Mouse (Mus musculus): ENCODE data around the gene Usp16.

The Usp16 gene

GRCm38 (mm10) chr16:87499556-87499955, 45.1 kb downstream of the Usp16 start:
- DNase-seq (ENCODE audit: low read depth, low spot score), result no peak
- Histone ChIP-seq H3K27me3 (ENCODE audit: control insufficient read depth, insufficient read depth, low read length, poor library complexity, severe bottlenecking) (no peaks in the 10 kb centered on the region), H3K36me3 (ENCODE audit: control insufficient read depth, insufficient read depth, low read length, poor library complexity, severe bottlenecking) (no peaks in the 10 kb centered on the region)

GRCm38 (mm10) chr16:87501304-87502078, 47.0 kb downstream of the Usp16 start:
- Histone ChIP-seq H3K36me3 (ENCODE audit: control insufficient read depth, insufficient read depth, low read length, poor library complexity, severe bottlenecking) (no peaks in the 10 kb centered on the region), H3K27me3 (ENCODE audit: control insufficient read depth, insufficient read depth, low read length, poor library complexity, severe bottlenecking) (no peaks in the 10 kb centered on the region)
- DNase-seq (ENCODE audit: low read depth, low spot score), result no peak

- Histone ChIP-seq H3K27me3 (ENCODE audit: control insufficient read depth, insufficient read depth, low read length, poor library complexity, severe bottlenecking) (no peaks in the 10 kb centered on the region), H3K36me3 (ENCODE audit: control insufficient read depth, insufficient read depth, low read length, poor library complexity, severe bottlenecking) (no peaks in the 10 kb centered on the region)
- DNase-seq (ENCODE audit: low read depth, low spot score), result no peak
Observed at GRCm38 (mm10) chr16:87511706-87512105, 57.2 kb downstream of the Usp16 start.

GRCm38 (mm10) chr16:87512331-87512730, 57.8 kb downstream of the Usp16 start:
- no peak for DNase-seq (ENCODE audit: low read depth, low spot score)
- Histone ChIP-seq H3K36me3 (ENCODE audit: control insufficient read depth, insufficient read depth, low read length, poor library complexity, severe bottlenecking) (no peaks in the 10 kb centered on the region), H3K27me3 (ENCODE audit: control insufficient read depth, insufficient read depth, low read length, poor library complexity, severe bottlenecking) (no peaks in the 10 kb centered on the region)

GRCm38 (mm10) chr16:87524228-87524627, 69.7 kb downstream of the Usp16 start:
- Histone ChIP-seq H3K36me3 (ENCODE audit: control insufficient read depth, insufficient read depth, low read length, poor library complexity, severe bottlenecking) (no peaks in the 10 kb centered on the region), H3K27me3 (ENCODE audit: control insufficient read depth, insufficient read depth, low read length, poor library complexity, severe bottlenecking) (no peaks in the 10 kb centered on the region)
- DNase-seq (ENCODE audit: low read depth, low spot score), result no peak

GRCm38 (mm10) chr16:87527553-87528249, 73.2 kb downstream of the Usp16 start:
- no peaks in the 10 kb centered on the region for H3K36me3 ChIP-seq (ENCODE audit: control insufficient read depth, insufficient read depth, low read length, poor library complexity, severe bottlenecking)
- H3K27me3 ChIP-seq (ENCODE audit: control insufficient read depth, insufficient read depth, low read length, poor library complexity, severe bottlenecking), result no peaks in the 10 kb centered on the region

GRCm38 (mm10) chr16:87528755-87529154, 74.3 kb downstream of the Usp16 start:
- DNase-seq (ENCODE audit: low read depth, low spot score), result no peak
- no peaks in the 10 kb centered on the region for H3K27me3 ChIP-seq (ENCODE audit: control insufficient read depth, insufficient read depth, low read length, poor library complexity, severe bottlenecking)
- H3K36me3 ChIP-seq (ENCODE audit: control insufficient read depth, insufficient read depth, low read length, poor library complexity, severe bottlenecking), result no peaks in the 10 kb centered on the region

More at GRCm38 (mm10) chr16:87527553-87528249, 73.2 kb downstream of the Usp16 start:
- no peak for DNase-seq (ENCODE audit: low read depth, low spot score)
